Mouse (Mus musculus): ENCODE results near the gene Gm21974. TPM values are rescaled to one million over a fixed set of nuclear protein-coding genes. Genes with fewer than 3 reads are reported as not detected.

Gene Gm21974
- polyA plus RNA-seq, 1 experiment from 2014 or later = not detected

- ATAC-seq (ENCODE audit: insufficient number of reproducible peaks, low FRiP score, low TSS enrichment, low read depth) = no peak
- H3K4me2 ChIP-seq (ENCODE audit: low read depth, severe bottlenecking) = no peak overlapping the region
Measured at GRCm38 (mm10) chr7:127908656-127909055, 13.4 kb upstream of the Gm21974 start.

DNA sequence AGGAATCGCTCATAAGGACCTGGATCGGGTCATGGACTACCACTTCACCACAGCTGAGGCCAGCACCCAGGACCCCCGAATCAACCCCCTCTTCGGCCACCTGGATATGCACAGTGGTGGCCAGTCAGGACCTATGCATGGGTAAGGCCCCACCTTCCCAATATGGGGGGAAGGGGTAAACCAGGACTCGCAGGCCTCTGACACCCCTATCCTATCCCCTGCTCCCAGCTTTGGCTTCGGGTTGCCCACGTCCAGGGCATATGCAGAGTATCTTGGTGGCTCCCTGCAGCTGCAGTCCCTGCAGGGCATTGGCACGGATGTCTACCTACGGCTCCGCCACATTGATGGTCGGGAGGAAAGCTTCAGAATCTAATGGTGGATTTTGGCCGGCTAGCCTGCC, 12.7 kb upstream of the Gm21974 start:
- Histone ChIP-seq H3K4me2 (ENCODE audit: low read depth, severe bottlenecking) (no peak overlapping the region), H3K9ac (ENCODE audit: low read length) (no peak overlapping the region), H3K4me1 (ENCODE audit: control insufficient read depth, insufficient read depth, low read length) (0 out of 2 replicates have a peak, but pooled peaks cover 3% of the 10 kb centered on the region), H3K27me3 (ENCODE audit: control insufficient read depth, insufficient read depth, low read length) (no peaks in the 10 kb centered on the region), H3K27ac (replicated peaks; ENCODE audit: low read depth, low read length) (no peak overlapping the region), H3K9me3 (ENCODE audit: control insufficient read depth, low read length) (no peaks in the 10 kb centered on the region), H3K36me3 (ENCODE audit: control insufficient read depth, insufficient read depth, low read length) (peaks cover 20% of the 10 kb centered on the region), H3K4me3 (ENCODE audit: low read depth, low read length) (no peak overlapping the region)
- ATAC-seq (ENCODE audit: insufficient number of reproducible peaks, low FRiP score, low TSS enrichment, low read depth) (no peak), DNase-seq (ENCODE audit: low spot score) (no peak)
- 98% methylated on average over 12 of the region's 12 CpGs for WGBS

More at GRCm38 (mm10) chr7:127908656-127909055, 13.4 kb upstream of the Gm21974 start:
- no peak overlapping the region for H3K4me3 ChIP-seq (ENCODE audit: low read depth, low read length)
- WGBS = 92% methylated on average over 4 of the region's 4 CpGs
- H3K9ac ChIP-seq (ENCODE audit: low read length) = no peak overlapping the region
- DNase-seq (ENCODE audit: low spot score) = no peak
- H3K27me3 ChIP-seq (ENCODE audit: control insufficient read depth, insufficient read depth, low read length) = no peaks in the 10 kb centered on the region
- 0 out of 2 replicates have a peak, but pooled peaks cover 3% of the 10 kb centered on the region for H3K4me1 ChIP-seq (ENCODE audit: control insufficient read depth, insufficient read depth, low read length)
- H3K27ac ChIP-seq (replicated peaks; ENCODE audit: low read depth, low read length) = no peak overlapping the region
- no peaks in the 10 kb centered on the region for H3K9me3 ChIP-seq (ENCODE audit: control insufficient read depth, low read length)
- peaks cover 20% of the 10 kb centered on the region for H3K36me3 ChIP-seq (ENCODE audit: control insufficient read depth, insufficient read depth, low read length)

- Histone ChIP-seq H3K4me2 (ENCODE audit: low read depth, severe bottlenecking) (peak within 1 kb of the TSS; percentile 84), H3K9ac (ENCODE audit: low read length) (peak within 1 kb of the TSS; percentile 91), H3K36me3 (ENCODE audit: control insufficient read depth, insufficient read depth, low read length) (peaks cover 20% of the 10 kb centered on the region), H3K4me1 (ENCODE audit: control insufficient read depth, insufficient read depth, low read length) (no peaks in the 10 kb centered on the region), H3K27ac (replicated peaks; ENCODE audit: low read depth, low read length) (peak within 1 kb of the TSS; percentile 72), H3K9me3 (ENCODE audit: control insufficient read depth, low read length) (no peaks in the 10 kb centered on the region), H3K4me3 (ENCODE audit: low read depth, low read length) (peak within 1 kb of the TSS; percentile 61), H3K27me3 (ENCODE audit: control insufficient read depth, insufficient read depth, low read length) (no peaks in the 10 kb centered on the region)
- ATAC-seq (ENCODE audit: insufficient number of reproducible peaks, low FRiP score, low TSS enrichment, low read depth) (peak; percentile 83), DNase-seq (ENCODE audit: low spot score) (peak; percentile 89)
- WGBS = 7% methylated on average over 38 of the region's 38 CpGs
Measured at GRCm38 (mm10) chr7:127903971-127904796, 8.9 kb upstream of the Gm21974 start, which contains the start of gene Bckdk. Bckdk (plus strand) TSS chr7:127904082.

- DNase-seq (ENCODE audit: low spot score) = no peak
- H3K36me3 ChIP-seq (ENCODE audit: control insufficient read depth, insufficient read depth, low read length) = peaks cover 5% of the 10 kb centered on the region; the same call in 1 of the 2 replicates
- no peak overlapping the region for H3K9ac ChIP-seq (ENCODE audit: low read length)
- no peaks in the 10 kb centered on the region for H3K27me3 ChIP-seq (ENCODE audit: control insufficient read depth, insufficient read depth, low read length)
- no peak overlapping the region for H3K27ac ChIP-seq (replicated peaks; ENCODE audit: low read depth, low read length)
- ATAC-seq (ENCODE audit: insufficient number of reproducible peaks, low FRiP score, low TSS enrichment, low read depth) = no peak
- H3K9me3 ChIP-seq (ENCODE audit: control insufficient read depth, low read length) = no peaks in the 10 kb centered on the region
- no peak overlapping the region for H3K4me2 ChIP-seq (ENCODE audit: low read depth, severe bottlenecking)
- H3K4me1 ChIP-seq (ENCODE audit: control insufficient read depth, insufficient read depth, low read length) = no peaks in the 10 kb centered on the region
- no peak overlapping the region for H3K4me3 ChIP-seq (ENCODE audit: low read depth, low read length)
- 83% methylated on average over 2 of the region's 2 CpGs for WGBS
Measured at GRCm38 (mm10) chr7:127901772-127902171, 6.5 kb upstream of the Gm21974 start.

- no peak overlapping the region for H3K27ac ChIP-seq (replicated peaks; ENCODE audit: low read depth, low read length)
- H3K4me3 ChIP-seq (ENCODE audit: low read depth, low read length) = no peak overlapping the region
- no peaks in the 10 kb centered on the region for H3K9me3 ChIP-seq (ENCODE audit: control insufficient read depth, low read length)
- H3K36me3 ChIP-seq (ENCODE audit: control insufficient read depth, insufficient read depth, low read length) = no peaks in the 10 kb centered on the region; the same call in 1 of the 2 replicates
- H3K27me3 ChIP-seq (ENCODE audit: control insufficient read depth, insufficient read depth, low read length) = no peaks in the 10 kb centered on the region
- no peak overlapping the region for H3K4me2 ChIP-seq (ENCODE audit: low read depth, severe bottlenecking)
- 52% methylated on average over 7 of the region's 7 CpGs for WGBS
- H3K9ac ChIP-seq (ENCODE audit: low read length) = no peak overlapping the region
- DNase-seq (ENCODE audit: low spot score) (no peak), ATAC-seq (ENCODE audit: insufficient number of reproducible peaks, low FRiP score, low TSS enrichment, low read depth) (no peak)
- no peaks in the 10 kb centered on the region for H3K4me1 ChIP-seq (ENCODE audit: control insufficient read depth, insufficient read depth, low read length)
Measured at GRCm38 (mm10) chr7:127899997-127900396, 4.7 kb upstream of the Gm21974 start.

DNA sequence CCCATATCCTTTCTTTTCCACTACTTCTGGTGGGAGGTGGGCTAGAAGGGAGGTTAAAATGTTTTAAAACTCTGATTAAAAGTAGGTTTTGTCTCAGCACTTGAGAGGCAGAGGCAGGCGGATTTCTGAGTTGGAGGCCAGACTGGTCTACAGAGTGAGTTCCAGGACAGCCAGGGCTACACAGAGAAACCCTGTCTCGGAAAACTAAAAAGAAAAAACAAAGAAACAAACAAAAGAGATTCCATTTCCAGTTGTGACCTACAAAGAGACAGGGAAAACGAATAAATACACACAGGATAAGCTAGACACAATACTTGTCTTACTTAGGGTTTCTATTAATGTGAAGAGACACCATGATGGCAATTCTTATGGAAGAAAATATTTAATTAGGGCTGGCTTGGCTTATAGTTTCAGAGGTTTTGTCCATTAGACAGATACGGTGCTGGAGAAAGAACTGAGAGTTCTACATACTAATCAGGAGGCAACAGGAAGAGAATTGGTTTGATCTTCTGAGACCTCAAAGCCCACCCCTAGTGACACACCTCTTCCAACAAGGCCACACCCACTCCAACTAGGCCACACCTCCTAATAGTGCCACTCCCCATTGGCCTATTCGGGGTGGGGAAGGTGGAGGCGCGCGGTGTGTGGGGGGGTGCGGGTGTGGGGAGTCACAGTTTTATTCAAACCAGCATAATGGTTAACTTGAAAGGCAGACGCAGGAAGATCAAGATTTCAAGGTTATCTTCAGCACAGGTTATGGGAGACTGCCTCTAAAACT, 3.1 kb upstream of the Gm21974 start:
- ATAC-seq (ENCODE audit: insufficient number of reproducible peaks, low FRiP score, low TSS enrichment, low read depth) (no peak), DNase-seq (ENCODE audit: low spot score) (no peak)
- Histone ChIP-seq H3K9ac (ENCODE audit: low read length) (no peak overlapping the region), H3K4me2 (ENCODE audit: low read depth, severe bottlenecking) (no peak overlapping the region), H3K36me3 (ENCODE audit: control insufficient read depth, insufficient read depth, low read length) (no peaks in the 10 kb centered on the region; the same call in 1 of the 2 replicates), H3K4me1 (ENCODE audit: control insufficient read depth, insufficient read depth, low read length) (0 out of 2 replicates have a peak, but pooled peaks cover 5% of the 10 kb centered on the region), H3K27me3 (ENCODE audit: control insufficient read depth, insufficient read depth, low read length) (no peaks in the 10 kb centered on the region), H3K27ac (replicated peaks; ENCODE audit: low read depth, low read length) (no peak overlapping the region), H3K4me3 (ENCODE audit: low read depth, low read length) (no peak overlapping the region), H3K9me3 (ENCODE audit: control insufficient read depth, low read length) (no peaks in the 10 kb centered on the region)
- WGBS = 36% methylated on average over 10 of the region's 10 CpGs

DNA sequence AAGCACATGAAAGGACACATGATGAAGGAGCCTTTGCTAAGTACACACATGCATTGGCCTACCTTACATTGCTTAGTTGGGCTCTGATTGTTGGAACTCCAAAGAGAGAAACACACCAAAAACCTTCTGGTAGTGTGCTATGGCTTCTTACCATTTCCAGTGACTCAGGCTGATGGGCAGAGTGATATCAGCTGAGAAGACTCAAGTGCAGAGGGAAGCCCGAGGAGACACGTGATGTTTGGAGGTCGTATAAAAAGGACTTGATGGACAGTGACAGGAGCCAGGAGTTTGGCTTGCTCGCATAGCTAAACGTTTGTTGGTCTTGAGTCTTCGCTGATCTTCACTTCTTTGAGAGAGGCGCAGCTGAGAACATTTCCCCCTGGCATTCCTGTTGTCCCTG, 2.3 kb upstream of the Gm21974 start:
- ATAC-seq (ENCODE audit: insufficient number of reproducible peaks, low FRiP score, low TSS enrichment, low read depth) (no peak), DNase-seq (ENCODE audit: low spot score) (no peak)
- WGBS = 91% methylated on average over 7 of the region's 7 CpGs
- Histone ChIP-seq H3K27me3 (ENCODE audit: control insufficient read depth, insufficient read depth, low read length) (no peaks in the 10 kb centered on the region), H3K4me3 (ENCODE audit: low read depth, low read length) (no peak overlapping the region), H3K9me3 (ENCODE audit: control insufficient read depth, low read length) (no peaks in the 10 kb centered on the region), H3K4me1 (ENCODE audit: control insufficient read depth, insufficient read depth, low read length) (0 out of 2 replicates have a peak, but pooled peaks cover 5% of the 10 kb centered on the region), H3K4me2 (ENCODE audit: low read depth, severe bottlenecking) (no peak overlapping the region), H3K36me3 (ENCODE audit: control insufficient read depth, insufficient read depth, low read length) (no peaks in the 10 kb centered on the region; the same call in 1 of the 2 replicates), H3K9ac (ENCODE audit: low read length) (no peak overlapping the region), H3K27ac (replicated peaks; ENCODE audit: low read depth, low read length) (no peak overlapping the region)

- Histone ChIP-seq H3K27me3 (ENCODE audit: control insufficient read depth, insufficient read depth, low read length) (no peaks in the 10 kb centered on the region), H3K36me3 (ENCODE audit: control insufficient read depth, insufficient read depth, low read length) (no peaks in the 10 kb centered on the region; the same call in 1 of the 2 replicates), H3K9me3 (ENCODE audit: control insufficient read depth, low read length) (no peaks in the 10 kb centered on the region), H3K4me1 (ENCODE audit: control insufficient read depth, insufficient read depth, low read length) (0 out of 2 replicates have a peak, but pooled peaks cover 5% of the 10 kb centered on the region), H3K27ac (replicated peaks; ENCODE audit: low read depth, low read length) (no peak overlapping the region), H3K4me3 (ENCODE audit: low read depth, low read length) (no peak overlapping the region), H3K9ac (ENCODE audit: low read length) (no peak overlapping the region), H3K4me2 (ENCODE audit: low read depth, severe bottlenecking) (no peak overlapping the region)
- ATAC-seq (ENCODE audit: insufficient number of reproducible peaks, low FRiP score, low TSS enrichment, low read depth) (no peak), DNase-seq (ENCODE audit: low spot score) (peak; percentile 66)
- 57% methylated on average over 13 of the region's 13 CpGs for WGBS
Measured at GRCm38 (mm10) chr7:127896384-127896783, 1.1 kb upstream of the Gm21974 start.
